Mouse (Mus musculus): Measurements from ENCODE around the gene Mical3.

DNA sequence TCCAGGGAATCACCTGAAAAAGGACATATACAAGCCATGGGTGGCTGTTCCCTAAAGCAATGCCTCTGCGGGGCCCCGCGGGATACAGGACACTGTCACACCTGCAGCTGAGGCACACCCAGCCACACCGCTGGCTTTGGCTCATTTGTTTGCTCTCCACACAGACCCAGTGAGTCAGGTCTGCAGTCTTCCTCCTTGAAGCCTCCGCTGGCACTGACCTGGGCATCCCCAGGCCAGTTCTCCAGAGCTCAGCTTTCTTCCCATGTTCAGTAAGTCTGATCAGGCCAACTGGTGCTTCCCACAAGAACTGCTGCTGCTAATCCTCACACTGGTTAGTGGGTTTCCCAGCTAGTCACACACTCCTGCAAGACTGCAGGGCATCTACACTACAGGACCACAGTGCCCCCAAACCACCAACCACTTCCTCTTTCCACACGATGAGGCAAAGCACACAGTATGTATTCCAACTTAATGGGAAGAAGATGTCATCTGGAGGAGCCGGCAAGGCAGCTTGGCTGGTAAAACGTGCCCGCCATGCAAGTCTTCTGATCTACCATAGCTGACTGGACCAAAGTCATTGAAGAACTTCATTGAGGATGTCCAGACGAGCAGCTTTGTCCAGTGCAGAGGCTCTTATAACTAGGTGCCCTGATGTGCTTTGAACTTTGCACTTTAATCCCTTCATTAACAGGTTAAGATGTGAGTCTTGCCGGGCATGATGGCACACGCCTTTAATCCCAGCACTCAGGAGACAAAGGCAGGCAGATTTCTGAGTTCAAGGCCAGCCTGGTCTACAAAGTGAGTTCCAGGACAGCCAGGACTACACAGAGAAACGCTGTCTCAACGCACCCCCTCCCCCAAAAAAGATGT, 228.8 kb downstream of the Mical3 start:
- TF ChIP-seq CTCF (IDR thresholded peaks at IDR 0.05; ENCODE audit: low read depth, low read length) (no peak), EP300 (IDR thresholded peaks at IDR 0.05; ENCODE audit: insufficient read depth, low read depth, low read length) (no peak)
